Mouse (Mus musculus) ES-Bruce4 (cell line): ENCODE data around the gene Epha10.

Experiments used
- CTCF ChIP-seq: IDR thresholded peaks from one replicate; pipeline ENCODE4 v1.8.1; 2011; ENCODE audit warnings: low read depth, low read length
- EP300 ChIP-seq: IDR thresholded peaks from 2 replicates; pipeline ENCODE4 v1.6.1; 2011; ENCODE audit warnings: low read depth, low read length; ENCODE audit not compliant: insufficient read depth
- POLR2A ChIP-seq: IDR thresholded peaks from one replicate; pipeline ENCODE4 v1.8.1; 2011; ENCODE audit warnings: low read length; ENCODE audit not compliant: insufficient read depth

DNA sequence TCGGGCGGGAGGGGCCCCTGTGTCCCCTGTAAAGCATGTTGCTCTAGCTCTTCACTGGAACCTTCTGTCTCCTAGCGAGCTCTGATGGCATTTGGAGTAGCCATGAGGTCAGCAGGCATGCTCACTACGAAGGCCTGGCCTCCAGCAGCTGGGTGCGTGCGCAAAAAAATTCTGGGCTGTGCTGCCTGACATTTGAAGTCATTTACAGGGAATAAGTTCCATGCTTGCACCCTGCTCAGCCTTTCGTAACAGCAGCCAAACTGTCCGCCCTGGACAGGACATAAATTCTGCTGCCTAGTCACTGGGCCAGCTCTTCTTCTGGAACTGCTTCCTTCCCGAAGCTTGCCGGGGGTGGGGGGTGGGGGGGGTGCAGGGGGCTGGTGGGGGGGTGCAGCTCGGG, 78.4 kb downstream of the Epha10 start:
- TF ChIP-seq CTCF (no peak), EP300 (no peak), POLR2A (no peak)
